Mouse (Mus musculus): ENCODE data around the gene Enox2. TPM values are rescaled to one million over a fixed set of nuclear protein-coding genes. Genes with fewer than 3 reads are reported as not detected.
A peak's percentile ranks its signal among the peaks of the same experiment; 100 is the strongest.
"Not testable (repeated sequence)": the region's sequence is repeated elsewhere in the genome, so short reads cannot be mapped to it uniquely, and the experiment has no call there.

Gene Enox2
- polyA plus RNA-seq, 1 experiment from 2014 or later: 9.0 TPM

DNA sequence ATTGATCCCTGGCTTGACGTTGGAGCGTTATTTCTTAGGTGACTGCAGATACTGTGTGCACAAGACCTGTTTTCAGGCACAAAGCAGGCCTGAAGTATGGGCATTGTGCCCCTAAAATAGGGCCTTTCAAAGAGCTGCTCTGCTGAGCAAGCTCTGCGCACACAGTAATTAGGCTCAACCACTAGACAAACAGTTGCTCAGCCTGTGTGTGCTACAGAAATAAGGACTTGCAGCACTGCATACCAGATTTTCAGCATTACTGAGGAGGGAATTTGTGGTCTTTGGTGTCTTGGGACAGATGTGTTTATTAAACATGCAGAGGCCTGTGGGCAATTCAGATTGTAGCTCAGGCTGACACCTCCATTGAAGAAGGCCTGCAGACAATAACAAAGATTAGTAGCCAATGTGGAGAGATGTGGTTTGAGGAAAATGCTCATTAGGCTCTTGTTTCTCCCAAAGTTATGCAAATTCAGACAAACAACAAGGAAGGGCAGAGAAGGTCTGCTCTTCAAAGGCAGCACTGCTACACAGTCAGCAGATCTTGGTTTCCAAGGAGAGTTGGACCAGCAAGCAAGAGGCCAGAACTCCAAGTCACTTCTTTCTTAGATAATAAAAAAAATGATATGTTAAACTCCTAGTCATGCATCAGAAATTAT, 163.2 kb downstream of the Enox2 start:
- 46% methylated on average over 3 of the region's 3 CpGs for WGBS
- H3K36me3 ChIP-seq: no peaks in the 10 kb centered on the region
- no peaks in the 10 kb centered on the region for H3K27me3 ChIP-seq
- no peak overlapping the region for H3K4me2 ChIP-seq (replicated peaks)
- no peaks in the 10 kb centered on the region for H3K9me3 ChIP-seq
- no peak overlapping the region for H3K9ac ChIP-seq (replicated peaks)
- peaks cover 7% of the 10 kb centered on the region; the same call in 1 of the 2 replicates for H3K4me1 ChIP-seq (replicated peaks)
- peak overlapping the region; percentile 25; the same call in 1 of the 2 replicates for H3K27ac ChIP-seq
- ATAC-seq: peak; percentile 71
- no peak overlapping the region for H3K4me3 ChIP-seq (replicated peaks)

DNA sequence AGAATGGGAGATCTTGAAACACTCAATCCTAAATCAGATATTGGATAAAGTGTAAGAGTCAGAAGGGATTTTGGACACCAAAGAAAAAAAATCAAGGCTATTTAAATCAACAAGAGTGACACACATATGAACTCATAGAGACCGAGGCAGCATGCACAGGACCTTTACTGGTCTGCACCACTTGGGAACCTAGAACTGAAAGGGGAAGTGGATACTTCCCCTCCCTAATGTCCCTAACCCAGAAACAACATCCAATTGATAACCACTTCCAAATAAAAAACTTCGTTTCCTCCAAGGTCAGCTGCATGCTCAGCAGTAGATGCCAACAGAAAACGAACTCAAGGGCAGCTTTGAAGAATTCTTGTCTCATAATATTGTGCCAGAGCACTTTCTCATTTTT, 171.6 kb downstream of the Enox2 start:
- H3K4me2 ChIP-seq (replicated peaks): no peak overlapping the region
- ATAC-seq: no peak
- H3K9ac ChIP-seq (replicated peaks): no peak overlapping the region
- H3K27ac ChIP-seq: no peak overlapping the region
- H3K36me3 ChIP-seq: no peaks in the 10 kb centered on the region
- no peaks in the 10 kb centered on the region for H3K4me1 ChIP-seq (replicated peaks)
- 79% methylated on average over 3 of the region's 3 CpGs for WGBS
- no peaks in the 10 kb centered on the region for H3K9me3 ChIP-seq
- no peaks in the 10 kb centered on the region for H3K27me3 ChIP-seq
- no peak overlapping the region for H3K4me3 ChIP-seq (replicated peaks)

DNA sequence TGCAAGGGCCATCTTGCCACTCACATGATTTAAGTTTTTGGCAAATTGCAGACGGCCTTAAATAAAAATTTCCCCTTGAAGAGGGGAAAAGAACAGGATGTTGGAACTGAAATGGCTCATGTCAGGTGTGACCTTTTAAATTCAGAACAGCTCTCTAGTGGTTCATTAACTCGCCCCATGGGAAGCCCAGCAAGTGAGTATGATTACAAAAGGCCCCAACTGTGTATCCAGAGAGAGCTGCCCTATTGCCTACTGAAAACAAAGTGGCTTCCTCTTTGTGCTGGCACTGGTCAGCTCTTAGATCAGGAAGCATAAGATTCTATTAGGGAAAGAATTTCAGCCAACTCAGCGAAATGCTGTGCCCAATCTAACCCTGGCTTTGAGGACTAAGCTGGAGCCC, 175.6 kb downstream of the Enox2 start:
- ATAC-seq: no peak
- H3K9ac ChIP-seq (replicated peaks): no peak overlapping the region
- no peaks in the 10 kb centered on the region for H3K36me3 ChIP-seq
- no peaks in the 10 kb centered on the region for H3K27me3 ChIP-seq
- H3K4me2 ChIP-seq (replicated peaks): no peak overlapping the region
- no peak overlapping the region for H3K27ac ChIP-seq
- H3K4me3 ChIP-seq (replicated peaks): no peak overlapping the region
- whole genome bisulfite sequencing: 28% methylated on average over 3 of the region's 3 CpGs
- no peaks in the 10 kb centered on the region for H3K9me3 ChIP-seq
- no peaks in the 10 kb centered on the region for H3K4me1 ChIP-seq (replicated peaks)

DNA sequence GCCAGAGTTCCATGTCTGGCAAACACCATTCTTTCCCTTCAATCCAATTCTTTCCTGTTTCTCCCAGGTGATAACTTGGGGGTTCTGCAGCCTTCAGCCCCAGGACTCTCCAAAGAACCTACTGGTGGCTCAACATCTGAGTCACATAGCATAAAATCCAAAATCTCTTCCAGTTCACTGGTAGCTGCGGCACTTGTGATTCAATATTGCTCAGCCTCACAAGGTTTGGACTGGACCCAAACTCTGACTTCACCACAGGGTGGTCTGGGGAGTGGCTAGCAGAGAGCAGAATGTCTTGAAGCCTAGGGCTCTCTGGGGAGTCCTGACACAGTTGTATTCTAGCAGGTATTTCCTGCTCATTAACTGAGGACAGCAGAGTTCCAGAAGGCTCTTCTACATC, 187.5 kb downstream of the Enox2 start:
- not testable (repeated sequence) for H3K4me3 ChIP-seq (replicated peaks); H3K4me1 ChIP-seq (replicated peaks); H3K9ac ChIP-seq (replicated peaks); H3K27me3 ChIP-seq; ATAC-seq; H3K36me3 ChIP-seq; H3K4me2 ChIP-seq (replicated peaks); H3K9me3 ChIP-seq; H3K27ac ChIP-seq
- 82% methylated on average over 1 of the region's 1 CpGs for WGBS

DNA sequence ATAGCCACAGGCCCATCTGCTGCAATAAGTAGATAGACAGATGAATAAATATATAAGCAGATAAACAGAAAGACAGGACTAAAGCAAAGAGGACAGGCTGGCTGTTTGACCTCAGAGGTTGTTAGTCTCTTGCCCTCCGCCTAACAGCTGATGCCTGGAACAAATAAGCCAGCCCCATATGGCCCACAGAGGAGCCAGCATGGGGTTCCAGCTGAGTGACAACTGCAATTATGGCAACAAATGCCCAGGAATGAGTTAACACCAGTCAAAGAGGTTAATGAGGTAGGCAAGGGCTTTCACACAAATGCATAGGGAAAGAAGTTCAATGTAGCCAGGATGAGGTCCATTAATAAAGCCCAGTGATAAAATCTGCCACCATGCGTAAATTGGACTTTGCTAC, 191.8 kb downstream of the Enox2 start:
- Histone ChIP-seq H3K9ac (replicated peaks) (no peak overlapping the region), H3K4me2 (replicated peaks) (no peak overlapping the region), H3K36me3 (no peaks in the 10 kb centered on the region), H3K4me3 (replicated peaks) (no peak overlapping the region), H3K9me3 (no peaks in the 10 kb centered on the region), H3K27ac (no peak overlapping the region), H3K4me1 (replicated peaks) (no peaks in the 10 kb centered on the region; the same call in 1 of the 2 replicates), H3K27me3 (no peaks in the 10 kb centered on the region)
- 55% methylated on average over 2 of the region's 2 CpGs for WGBS
- ATAC-seq: 0 out of 2 replicates have a peak, but pooled peaks have one; percentile 43

DNA sequence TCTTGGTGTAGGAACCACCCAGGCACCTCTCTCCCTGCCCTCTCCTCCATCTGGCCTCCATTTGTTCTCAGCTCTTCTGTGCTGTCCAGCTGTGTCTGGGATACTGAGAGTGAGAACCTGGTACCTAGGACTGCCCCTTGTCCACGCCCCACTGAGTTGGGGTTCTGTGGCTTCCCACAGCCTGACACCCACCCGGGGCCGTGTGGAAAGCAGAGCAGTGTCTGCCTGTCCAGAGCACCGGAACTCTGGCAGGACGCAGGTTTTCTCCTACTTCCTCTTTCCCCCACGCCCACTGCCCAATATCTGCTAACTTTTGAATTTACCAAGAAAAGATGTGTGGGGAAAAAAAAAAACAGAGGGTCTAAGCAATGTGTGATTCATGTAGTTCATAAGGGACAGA, 213.0 kb downstream of the Enox2 start:
- 86% methylated on average over 6 of the region's 6 CpGs for WGBS
- ATAC-seq: no peak
- Histone ChIP-seq H3K9ac (replicated peaks) (no peak overlapping the region), H3K4me3 (replicated peaks) (no peak overlapping the region), H3K4me1 (replicated peaks) (no peaks in the 10 kb centered on the region), H3K27me3 (no peaks in the 10 kb centered on the region), H3K27ac (no peak overlapping the region), H3K36me3 (no peaks in the 10 kb centered on the region), H3K4me2 (replicated peaks) (no peak overlapping the region), H3K9me3 (no peaks in the 10 kb centered on the region)

DNA sequence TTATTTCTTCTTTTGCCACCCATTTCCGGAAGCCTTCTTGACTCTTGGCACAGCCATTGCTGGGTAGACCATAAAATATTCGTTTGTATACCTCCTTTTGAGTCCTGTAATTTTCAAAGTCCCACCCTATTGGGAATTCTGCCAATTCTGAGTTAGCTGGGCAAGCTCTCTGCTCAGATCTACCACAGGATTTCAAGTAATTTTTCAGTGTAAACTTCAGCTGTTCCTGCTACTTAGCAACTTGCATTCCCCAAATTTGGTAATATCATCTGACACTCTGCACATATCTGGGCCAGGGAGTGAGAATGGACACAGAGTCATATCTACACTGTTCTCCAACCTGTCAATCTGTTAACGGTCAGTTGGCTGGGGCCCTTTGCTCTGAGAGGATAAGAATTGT, 214.5 kb downstream of the Enox2 start:
- ATAC-seq: no peak
- no peaks in the 10 kb centered on the region for H3K27me3 ChIP-seq
- no peak overlapping the region for H3K27ac ChIP-seq
- 78% methylated on average over 3 of the region's 3 CpGs for WGBS
- no peaks in the 10 kb centered on the region for H3K9me3 ChIP-seq
- H3K4me2 ChIP-seq (replicated peaks): no peak overlapping the region
- H3K4me3 ChIP-seq (replicated peaks): no peak overlapping the region
- H3K4me1 ChIP-seq (replicated peaks): no peaks in the 10 kb centered on the region
- H3K9ac ChIP-seq (replicated peaks): no peak overlapping the region
- no peaks in the 10 kb centered on the region for H3K36me3 ChIP-seq

DNA sequence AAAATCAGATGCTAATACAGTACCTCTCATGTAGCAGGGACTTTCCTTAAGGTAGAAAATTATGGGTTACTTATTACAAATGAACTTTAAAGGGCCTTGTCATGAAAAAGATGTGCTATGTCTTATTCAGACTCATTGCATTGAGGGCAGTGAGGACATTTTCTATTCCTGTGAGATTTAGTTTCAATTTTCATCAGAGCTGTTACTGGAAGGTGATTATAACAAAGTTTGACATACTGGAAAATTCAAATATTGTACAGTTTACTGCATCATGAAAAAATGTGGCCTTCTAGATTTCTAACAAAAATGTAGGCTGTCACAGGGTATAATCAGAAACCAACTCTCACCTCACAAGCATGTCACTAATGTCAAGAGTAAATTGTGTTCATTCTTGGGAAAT, 242.9 kb downstream of the Enox2 start:
- Histone ChIP-seq H3K9ac (replicated peaks) (no peak overlapping the region), H3K27ac (no peak overlapping the region), H3K27me3 (no peaks in the 10 kb centered on the region), H3K36me3 (no peaks in the 10 kb centered on the region), H3K4me3 (replicated peaks) (no peak overlapping the region), H3K4me1 (replicated peaks) (no peaks in the 10 kb centered on the region), H3K4me2 (replicated peaks) (no peak overlapping the region), H3K9me3 (no peaks in the 10 kb centered on the region)
- ATAC-seq: no peak

DNA sequence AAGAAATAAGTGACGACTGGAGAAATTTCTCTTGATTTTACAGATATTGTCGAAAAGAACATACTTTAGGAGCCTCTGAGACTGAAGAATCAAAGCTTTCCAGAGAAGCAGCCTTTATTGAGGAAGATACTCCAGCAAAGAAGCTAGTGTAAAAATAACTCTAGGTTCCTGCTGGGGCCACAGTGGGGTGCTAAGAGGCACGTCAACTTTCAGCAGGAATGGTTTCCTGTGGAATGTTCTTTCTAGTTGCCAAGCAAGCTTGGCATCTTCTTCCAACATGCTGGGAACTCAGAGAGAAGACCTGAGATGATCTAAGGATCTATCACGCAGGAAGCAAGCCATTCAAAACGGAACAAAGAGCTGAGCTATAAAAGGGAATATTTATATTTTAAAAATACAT, 278.3 kb downstream of the Enox2 start:
- WGBS: 63% methylated on average over 5 of the region's 5 CpGs
- H3K4me1 ChIP-seq (replicated peaks): no peaks in the 10 kb centered on the region
- H3K4me3 ChIP-seq (replicated peaks): no peak overlapping the region
- H3K27ac ChIP-seq: no peak overlapping the region
- H3K36me3 ChIP-seq: no peaks in the 10 kb centered on the region
- no peak for ATAC-seq
- H3K9me3 ChIP-seq: no peaks in the 10 kb centered on the region
- no peak overlapping the region for H3K4me2 ChIP-seq (replicated peaks)
- no peak overlapping the region for H3K9ac ChIP-seq (replicated peaks)
- H3K27me3 ChIP-seq: no peaks in the 10 kb centered on the region

DNA sequence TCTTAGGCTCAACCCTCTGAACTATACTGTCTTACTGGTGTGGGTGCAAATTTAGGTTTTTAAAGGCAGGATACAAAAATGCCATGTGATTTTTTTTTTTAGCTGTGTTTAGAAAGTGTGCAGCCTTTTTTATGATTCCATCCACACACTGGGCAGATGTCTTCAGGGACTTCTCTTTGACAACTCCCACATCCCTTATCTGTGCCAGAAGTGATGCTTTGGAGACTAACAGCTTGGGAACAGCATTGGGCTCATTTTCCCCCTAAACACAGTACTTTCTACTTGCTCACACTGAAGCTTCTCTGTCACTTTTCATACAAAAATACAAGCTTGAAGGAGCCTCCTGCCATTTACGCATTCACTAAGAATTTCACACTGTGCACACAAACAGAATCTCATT, 282.4 kb downstream of the Enox2 start:
- no peak overlapping the region for H3K4me2 ChIP-seq (replicated peaks)
- no peaks in the 10 kb centered on the region for H3K36me3 ChIP-seq
- H3K27me3 ChIP-seq: no peaks in the 10 kb centered on the region
- H3K9ac ChIP-seq (replicated peaks): no peak overlapping the region
- no peaks in the 10 kb centered on the region for H3K9me3 ChIP-seq
- WGBS: 91% methylated on average over 1 of the region's 1 CpGs
- H3K4me1 ChIP-seq (replicated peaks): no peaks in the 10 kb centered on the region
- H3K27ac ChIP-seq: no peak overlapping the region
- no peak overlapping the region for H3K4me3 ChIP-seq (replicated peaks)
- no peak for ATAC-seq

DNA sequence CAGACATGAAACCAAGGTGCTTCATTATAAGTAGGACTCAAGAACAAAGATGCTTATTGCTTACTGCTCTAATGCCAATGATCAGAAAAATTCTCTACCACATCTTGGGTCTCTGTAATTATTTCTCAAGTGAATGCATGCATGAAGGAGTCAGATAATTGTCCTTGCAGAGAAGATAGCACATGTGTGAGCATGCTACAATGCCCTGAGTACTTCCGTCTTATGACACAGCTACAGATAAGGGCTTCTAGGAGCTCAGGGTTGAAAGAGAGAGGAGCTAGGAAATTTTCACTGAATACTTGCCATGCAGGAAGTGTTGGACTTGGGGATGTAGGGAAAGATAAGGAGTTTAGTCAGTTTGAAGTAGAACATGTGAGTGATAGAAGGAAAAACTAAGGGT, 285.2 kb downstream of the Enox2 start:
- 90% methylated on average over 1 of the region's 1 CpGs for WGBS
- Histone ChIP-seq H3K27me3 (no peaks in the 10 kb centered on the region), H3K4me2 (replicated peaks) (no peak overlapping the region), H3K27ac (no peak overlapping the region), H3K4me3 (replicated peaks) (no peak overlapping the region), H3K9ac (replicated peaks) (no peak overlapping the region), H3K36me3 (no peaks in the 10 kb centered on the region), H3K9me3 (no peaks in the 10 kb centered on the region), H3K4me1 (replicated peaks) (no peaks in the 10 kb centered on the region)
- no peak for ATAC-seq

DNA sequence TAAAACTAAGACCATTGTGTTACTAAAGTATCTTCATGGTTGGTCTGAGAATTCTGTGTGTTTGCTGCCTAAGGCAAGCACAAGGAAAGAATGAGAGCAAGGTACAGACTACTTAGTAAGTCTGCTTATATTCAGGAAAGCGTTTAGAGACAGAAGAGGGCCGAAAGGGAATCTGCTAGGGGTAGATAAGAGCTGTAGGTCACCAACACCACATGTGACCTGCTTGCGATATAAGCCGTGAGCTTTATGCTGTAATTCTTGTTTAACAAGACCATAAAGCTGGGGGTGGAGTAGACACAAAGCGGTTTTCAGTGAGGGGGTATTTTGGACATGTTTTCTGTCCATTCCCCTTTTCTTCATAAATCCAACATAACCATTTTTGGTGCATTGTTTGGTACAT, 302.4 kb downstream of the Enox2 start:
- Histone ChIP-seq H3K36me3 (no peaks in the 10 kb centered on the region), H3K27ac (no peak overlapping the region), H3K27me3 (no peaks in the 10 kb centered on the region), H3K9ac (replicated peaks) (no peak overlapping the region), H3K9me3 (no peaks in the 10 kb centered on the region), H3K4me1 (replicated peaks) (no peaks in the 10 kb centered on the region), H3K4me3 (replicated peaks) (no peak overlapping the region), H3K4me2 (replicated peaks) (no peak overlapping the region)
- no peak for ATAC-seq
- WGBS: 82% methylated on average over 5 of the region's 5 CpGs

DNA sequence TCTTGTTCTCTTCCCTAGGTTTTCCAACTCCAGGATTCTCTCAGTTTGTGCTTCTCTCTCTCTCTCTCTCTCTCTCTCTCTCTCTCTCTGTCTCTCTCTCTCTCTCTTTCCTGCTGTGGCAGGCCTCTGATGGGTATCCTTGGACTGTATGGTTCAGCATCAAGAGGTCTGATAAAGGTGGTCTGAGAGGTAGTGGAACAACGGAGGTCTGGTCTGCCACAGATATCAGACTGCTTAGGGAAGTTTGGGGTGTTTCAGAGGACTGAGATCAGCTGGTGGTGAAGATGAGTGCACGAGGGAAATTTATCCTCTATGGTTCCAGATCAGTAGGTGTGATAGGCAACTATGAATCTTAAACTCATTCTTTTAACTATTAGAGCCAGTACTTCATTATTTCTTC, 303.6 kb downstream of the Enox2 start:
- WGBS: 73% methylated on average over 2 of the region's 2 CpGs
- H3K4me1 ChIP-seq (replicated peaks): no peaks in the 10 kb centered on the region
- ATAC-seq: no peak

More for the DNA sequence above, 303.6 kb downstream of the Enox2 start:
- Histone ChIP-seq H3K27me3 (no peaks in the 10 kb centered on the region), H3K4me2 (replicated peaks) (no peak overlapping the region), H3K9me3 (no peaks in the 10 kb centered on the region), H3K4me3 (replicated peaks) (no peak overlapping the region), H3K36me3 (no peaks in the 10 kb centered on the region), H3K9ac (replicated peaks) (no peak overlapping the region), H3K27ac (no peak overlapping the region)
